Mouse (Mus musculus): Measurements from ENCODE around the gene Tshr. TPM values are rescaled to one million over a fixed set of nuclear protein-coding genes. Genes with fewer than 3 reads are reported as not detected.

Gene Tshr
- total RNA-seq, 1 experiment: 0.22 TPM

GRCm38 (mm10) chr12:91523626-91524025 lies 139.3 kb downstream of the Tshr start:
- H3K9me3 ChIP-seq (ENCODE audit: control insufficient read depth, insufficient read depth, low read depth, low read length): no peaks in the 10 kb centered on the region
- no peak overlapping the region for H3K4me3 ChIP-seq (ENCODE audit: insufficient read depth in 1 of 2, low read depth in 1 of 2, low read length in 2 of 2, poor library complexity in 1 of 2, severe bottlenecking in 1 of 2)
- H3K9ac ChIP-seq (ENCODE audit: insufficient read depth, low read depth, low read length, poor library complexity, severe bottlenecking): no peak overlapping the region
- H3K27ac ChIP-seq (ENCODE audit: insufficient read depth, low read depth, low read length, poor library complexity, severe bottlenecking): no peak overlapping the region
- H3K36me3 ChIP-seq (ENCODE audit: control insufficient read depth, insufficient read depth, low read length, poor library complexity, severe bottlenecking): no peaks in the 10 kb centered on the region
- TF ChIP-seq HCFC1 (IDR thresholded peaks at IDR 0.05; ENCODE audit: borderline replicate concordance, insufficient read depth, low read length) (no peak), MAFK (IDR thresholded peaks at IDR 0.05; ENCODE audit: insufficient read depth, low read depth, low read length) (no peak), ZC3H11A (IDR thresholded peaks at IDR 0.05; ENCODE audit: borderline replicate concordance, low read depth, low read length) (no peak), CHD2 (IDR thresholded peaks at IDR 0.05; ENCODE audit: low read depth, low read length) (no peak), ZNF384 (IDR thresholded peaks at IDR 0.05; ENCODE audit: low read depth, low read length) (no peak)
- no peaks in the 10 kb centered on the region for H3K4me1 ChIP-seq (ENCODE audit: control insufficient read depth in 2 of 2, insufficient read depth in 2 of 2, low read length in 2 of 2, poor library complexity in 1 of 2)
- in situ Hi-C loops (cut with MboI; ENCODE audit: low sequenced_read_pairs in 2 of 2, unreplicated experiment in 2 of 2): no loop called here
- no peak for DNase-seq (ENCODE audit: low read depth, low spot score)

GRCm38 (mm10) chr12:91534514-91534913 lies 150.2 kb downstream of the Tshr start:
- no peak for TF ChIP-seq HCFC1 (IDR thresholded peaks at IDR 0.05; ENCODE audit: borderline replicate concordance, insufficient read depth, low read length)
- TF ChIP-seq MAFK (IDR thresholded peaks at IDR 0.05; ENCODE audit: insufficient read depth, low read depth, low read length): no peak
- no peak for TF ChIP-seq CHD2 (IDR thresholded peaks at IDR 0.05; ENCODE audit: low read depth, low read length)
- no peak for TF ChIP-seq ZC3H11A (IDR thresholded peaks at IDR 0.05; ENCODE audit: borderline replicate concordance, low read depth, low read length)
- TF ChIP-seq ZNF384 (IDR thresholded peaks at IDR 0.05; ENCODE audit: low read depth, low read length): no peak
- no peak overlapping the region for H3K9ac ChIP-seq (ENCODE audit: insufficient read depth, low read depth, low read length, poor library complexity, severe bottlenecking)
- no peak for DNase-seq (ENCODE audit: low read depth, low spot score)
- no peak overlapping the region for H3K4me3 ChIP-seq (ENCODE audit: insufficient read depth in 1 of 2, low read depth in 1 of 2, low read length in 2 of 2, poor library complexity in 1 of 2, severe bottlenecking in 1 of 2)
- no peaks in the 10 kb centered on the region for H3K36me3 ChIP-seq (ENCODE audit: control insufficient read depth, insufficient read depth, low read length, poor library complexity, severe bottlenecking)
- H3K9me3 ChIP-seq (ENCODE audit: control insufficient read depth, insufficient read depth, low read depth, low read length): no peaks in the 10 kb centered on the region
- in situ Hi-C loops (cut with MboI; ENCODE audit: low sequenced_read_pairs in 2 of 2, unreplicated experiment in 2 of 2): no loop called here
- H3K27ac ChIP-seq (ENCODE audit: insufficient read depth, low read depth, low read length, poor library complexity, severe bottlenecking): no peak overlapping the region
- H3K4me1 ChIP-seq (ENCODE audit: control insufficient read depth in 2 of 2, insufficient read depth in 2 of 2, low read length in 2 of 2, poor library complexity in 1 of 2): no peaks in the 10 kb centered on the region

GRCm38 (mm10) chr12:91540202-91540601 lies 155.8 kb downstream of the Tshr start:
- in situ Hi-C loops (cut with MboI; ENCODE audit: low sequenced_read_pairs in 2 of 2, unreplicated experiment in 2 of 2): no loop called here
- no peak overlapping the region for H3K27ac ChIP-seq (ENCODE audit: insufficient read depth, low read depth, low read length, poor library complexity, severe bottlenecking)
- H3K36me3 ChIP-seq (ENCODE audit: control insufficient read depth, insufficient read depth, low read length, poor library complexity, severe bottlenecking): no peaks in the 10 kb centered on the region
- TF ChIP-seq ZC3H11A (IDR thresholded peaks at IDR 0.05; ENCODE audit: borderline replicate concordance, low read depth, low read length) (no peak), HCFC1 (IDR thresholded peaks at IDR 0.05; ENCODE audit: borderline replicate concordance, insufficient read depth, low read length) (no peak), MAFK (IDR thresholded peaks at IDR 0.05; ENCODE audit: insufficient read depth, low read depth, low read length) (no peak), ZNF384 (IDR thresholded peaks at IDR 0.05; ENCODE audit: low read depth, low read length) (no peak), CHD2 (IDR thresholded peaks at IDR 0.05; ENCODE audit: low read depth, low read length) (no peak)
- H3K4me3 ChIP-seq (ENCODE audit: insufficient read depth in 1 of 2, low read depth in 1 of 2, low read length in 2 of 2, poor library complexity in 1 of 2, severe bottlenecking in 1 of 2): no peak overlapping the region
- no peak for DNase-seq (ENCODE audit: low read depth, low spot score)
- no peaks in the 10 kb centered on the region for H3K4me1 ChIP-seq (ENCODE audit: control insufficient read depth in 2 of 2, insufficient read depth in 2 of 2, low read length in 2 of 2, poor library complexity in 1 of 2)
- no peak overlapping the region for H3K9ac ChIP-seq (ENCODE audit: insufficient read depth, low read depth, low read length, poor library complexity, severe bottlenecking)
- H3K9me3 ChIP-seq (ENCODE audit: control insufficient read depth, insufficient read depth, low read depth, low read length): no peaks in the 10 kb centered on the region

GRCm38 (mm10) chr12:91549471-91549870 lies 165.1 kb downstream of the Tshr start:
- no peak overlapping the region for H3K4me3 ChIP-seq (ENCODE audit: insufficient read depth in 1 of 2, low read depth in 1 of 2, low read length in 2 of 2, poor library complexity in 1 of 2, severe bottlenecking in 1 of 2)
- no peaks in the 10 kb centered on the region for H3K4me1 ChIP-seq (ENCODE audit: control insufficient read depth in 2 of 2, insufficient read depth in 2 of 2, low read length in 2 of 2, poor library complexity in 1 of 2)
- no peaks in the 10 kb centered on the region for H3K9me3 ChIP-seq (ENCODE audit: control insufficient read depth, insufficient read depth, low read depth, low read length)
- in situ Hi-C loops (cut with MboI; ENCODE audit: low sequenced_read_pairs in 2 of 2, unreplicated experiment in 2 of 2): no loop called here
- H3K27ac ChIP-seq (ENCODE audit: insufficient read depth, low read depth, low read length, poor library complexity, severe bottlenecking): no peak overlapping the region
- TF ChIP-seq HCFC1 (IDR thresholded peaks at IDR 0.05; ENCODE audit: borderline replicate concordance, insufficient read depth, low read length): no peak
- no peak for TF ChIP-seq MAFK (IDR thresholded peaks at IDR 0.05; ENCODE audit: insufficient read depth, low read depth, low read length)
- TF ChIP-seq CHD2 (IDR thresholded peaks at IDR 0.05; ENCODE audit: low read depth, low read length): no peak
- TF ChIP-seq ZC3H11A (IDR thresholded peaks at IDR 0.05; ENCODE audit: borderline replicate concordance, low read depth, low read length): no peak
- no peak for TF ChIP-seq ZNF384 (IDR thresholded peaks at IDR 0.05; ENCODE audit: low read depth, low read length)
- H3K36me3 ChIP-seq (ENCODE audit: control insufficient read depth, insufficient read depth, low read length, poor library complexity, severe bottlenecking): no peaks in the 10 kb centered on the region
- no peak overlapping the region for H3K9ac ChIP-seq (ENCODE audit: insufficient read depth, low read depth, low read length, poor library complexity, severe bottlenecking)
- no peak for DNase-seq (ENCODE audit: low read depth, low spot score)

Data from ES-E14 (cell line).